Mouse (Mus musculus) liver, adult (tissue): ENCODE results near the gene Slc4a1ap.

Experiments
- GATA4 ChIP-seq: IDR thresholded peaks from 2 replicates; pipeline ENCODE4 v1.6.1; 2014; ENCODE audit warnings: mild to moderate bottlenecking, low read length; ENCODE audit not compliant: insufficient replicate concordance

The Slc4a1ap gene

DNA sequence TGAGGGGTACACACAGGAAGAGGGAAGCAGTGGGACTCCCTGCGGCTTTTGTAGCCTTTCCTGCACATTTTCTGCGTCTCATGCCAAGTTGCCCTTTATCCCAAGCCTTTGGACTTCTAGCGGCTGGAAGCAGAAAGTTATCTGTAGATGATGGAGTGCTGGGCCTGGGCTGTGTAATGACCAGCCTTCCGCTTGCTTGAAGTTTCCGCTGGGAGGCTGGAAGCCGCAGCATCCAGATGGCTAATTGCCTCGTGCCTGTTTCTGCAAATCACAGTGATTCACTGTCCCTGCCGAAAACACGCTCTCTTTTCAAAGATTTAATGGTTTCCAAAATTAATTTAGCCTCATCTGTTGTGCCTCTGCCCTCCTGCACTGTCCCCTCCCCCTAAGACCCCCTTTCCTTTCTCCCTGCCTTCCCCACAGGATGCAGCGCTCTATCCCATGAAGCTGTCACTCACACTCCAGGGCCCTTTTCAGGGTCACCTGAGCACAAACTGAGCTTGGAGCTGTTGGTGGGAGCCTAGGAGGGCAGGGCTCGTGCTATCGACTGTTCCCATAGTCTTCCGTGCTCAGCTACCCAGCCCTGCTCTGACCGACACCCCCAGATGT is 63.0 kb downstream of the Slc4a1ap start:
- TF ChIP-seq GATA4: no peak

DNA sequence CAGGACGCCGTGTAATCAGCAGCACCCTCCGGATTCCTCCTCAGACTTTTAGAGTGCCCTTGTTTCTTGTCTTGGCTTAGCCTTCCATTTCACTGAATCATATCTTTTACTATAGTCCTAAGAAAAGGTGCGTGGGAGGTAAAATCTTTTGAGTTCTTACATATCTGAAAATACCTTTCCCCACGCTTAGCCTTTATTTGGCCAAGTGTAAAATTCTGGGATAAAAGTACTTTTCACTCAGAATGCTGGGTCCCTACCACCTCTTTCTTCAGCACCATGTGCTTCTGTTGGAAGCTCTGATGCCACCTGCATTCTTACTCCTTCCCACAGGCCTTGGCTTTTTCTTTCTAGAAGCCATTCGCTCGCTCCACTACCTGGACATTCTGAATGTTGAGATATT is 64.3 kb downstream of the Slc4a1ap start:
- TF ChIP-seq GATA4: no peak

DNA sequence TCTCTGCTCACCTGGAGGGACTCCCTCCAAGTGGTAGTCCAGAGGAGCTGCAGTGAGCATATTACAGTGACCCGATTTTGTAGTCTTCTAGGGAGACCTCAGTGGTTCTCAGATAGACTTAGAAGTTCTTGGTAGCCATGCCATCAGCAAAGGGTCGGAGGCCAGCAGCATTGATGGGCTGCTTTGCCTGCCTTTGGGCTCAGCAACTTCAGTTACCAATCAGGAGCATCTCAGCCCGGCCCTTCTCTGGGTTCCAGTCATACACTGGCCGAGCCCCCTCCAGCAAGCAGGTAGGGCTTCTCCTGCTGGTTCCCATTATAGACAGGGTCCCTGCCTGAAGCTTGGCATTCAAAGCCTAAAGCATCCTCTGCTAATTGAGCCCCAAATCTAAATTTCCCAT is 69.1 kb downstream of the Slc4a1ap start:
- no peak for TF ChIP-seq GATA4

DNA sequence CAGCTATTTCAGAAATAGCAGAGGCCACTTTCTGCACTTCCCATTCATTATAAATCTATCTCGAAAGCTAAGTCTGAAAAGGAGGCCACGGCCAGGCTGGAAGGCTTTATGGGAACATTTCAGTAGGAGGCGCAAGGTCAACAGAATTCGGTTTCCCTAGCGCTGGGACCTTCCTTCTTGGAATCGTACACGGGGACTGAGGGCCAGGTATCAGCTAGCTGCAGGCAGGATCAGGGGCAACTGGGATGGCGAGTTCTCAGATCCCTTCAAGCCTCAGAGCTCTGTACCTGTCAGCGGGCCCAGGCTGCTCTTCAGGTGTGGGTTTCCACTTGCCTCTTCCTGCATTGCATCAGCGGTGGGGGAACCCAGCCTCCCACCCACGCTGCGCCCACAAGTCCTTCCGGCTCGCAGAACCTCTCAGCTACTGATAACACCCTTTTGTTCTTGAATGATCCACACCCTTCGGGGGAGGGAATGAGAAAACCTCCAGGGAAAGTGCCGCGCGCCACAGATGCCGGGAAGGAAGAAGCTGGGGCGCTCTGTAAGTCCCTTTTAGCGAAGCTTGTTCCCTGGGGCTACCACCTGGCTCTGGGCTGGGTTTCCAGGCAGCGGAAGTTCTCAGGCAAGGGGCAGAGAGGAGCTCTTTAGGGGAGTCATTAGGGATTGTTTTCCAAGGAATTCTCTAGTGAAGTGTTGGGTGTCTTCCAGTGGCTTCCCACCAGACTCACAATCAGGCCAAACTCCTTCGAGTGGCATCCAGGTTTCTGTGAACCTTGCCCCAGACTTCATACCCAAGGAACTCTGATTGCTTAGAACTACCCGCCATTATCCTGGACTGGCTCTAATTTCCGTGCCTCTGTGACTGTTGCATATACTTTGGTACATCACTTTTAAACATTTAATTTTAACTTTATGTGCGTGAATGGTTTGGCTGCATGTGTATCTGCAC is 70.0 kb downstream of the Slc4a1ap start, which contains the start of gene Mrpl33:
Mrpl33 (plus strand) TSS at position 455 of the 949 bp plus-strand sequence.
- no peak for TF ChIP-seq GATA4

DNA sequence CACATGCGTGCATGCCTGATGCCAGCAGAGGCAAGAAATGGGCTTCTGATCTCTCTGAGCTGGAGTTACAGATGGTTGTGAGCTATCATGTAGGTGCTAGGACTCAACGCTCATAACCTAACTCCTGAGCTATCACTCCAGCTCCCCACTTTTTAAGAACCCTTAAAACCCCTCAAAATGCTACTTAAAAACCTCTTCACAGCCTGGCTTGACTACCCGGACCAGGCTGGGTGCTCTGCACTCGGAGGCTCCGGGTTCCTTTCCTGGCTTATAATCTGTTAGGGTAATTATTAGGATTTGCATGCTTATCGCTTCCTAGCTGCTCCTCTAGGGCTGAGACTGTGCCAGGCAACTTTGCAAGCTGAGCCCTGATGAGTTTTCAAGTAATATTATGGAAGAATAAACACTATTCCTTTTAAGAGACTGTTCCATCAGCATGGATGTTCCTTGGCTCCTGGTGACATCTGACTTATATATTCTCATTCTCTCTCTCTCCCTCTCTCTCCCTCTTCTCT is 70.7 kb downstream of the Slc4a1ap start:
- no peak for TF ChIP-seq GATA4

DNA sequence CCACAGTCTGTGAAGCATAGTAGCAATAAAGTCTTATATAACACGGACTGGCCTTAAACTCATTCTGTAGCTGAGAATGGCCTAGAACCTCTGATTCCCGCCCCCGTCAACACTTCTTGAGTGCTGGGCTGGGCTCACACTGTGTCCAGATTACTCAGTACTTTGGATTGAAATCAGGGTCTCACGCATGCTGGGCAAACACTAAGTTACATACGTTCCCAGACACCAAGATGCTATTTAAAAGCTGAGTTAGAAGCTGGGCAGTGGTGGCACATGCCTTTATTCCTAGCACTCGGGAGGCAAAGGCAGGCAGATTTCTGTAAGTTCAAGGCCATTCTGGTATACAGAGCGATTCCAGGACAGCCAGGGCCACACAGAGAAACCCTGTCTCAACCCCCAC is 71.3 kb downstream of the Slc4a1ap start:
- no peak for TF ChIP-seq GATA4

DNA sequence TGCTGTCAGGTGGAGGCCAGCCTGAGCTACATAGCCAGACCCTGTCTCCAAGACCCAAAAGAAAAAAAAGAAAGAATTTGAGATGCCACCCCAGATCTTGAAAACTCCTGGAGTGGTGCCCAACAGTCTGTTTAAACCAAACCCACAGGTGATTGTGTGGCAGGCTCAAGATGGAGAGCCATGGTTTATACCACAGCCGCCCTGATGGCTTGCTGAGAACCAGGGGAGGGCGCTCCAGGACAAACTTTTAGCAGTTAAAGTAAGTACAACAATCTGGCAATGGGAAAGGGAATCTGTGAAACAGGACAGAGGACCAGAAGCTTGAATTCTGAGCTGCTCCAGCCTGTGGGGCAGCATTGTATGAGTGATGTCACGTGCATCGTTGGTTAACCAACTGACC is 71.8 kb downstream of the Slc4a1ap start:
- no peak for TF ChIP-seq GATA4

DNA sequence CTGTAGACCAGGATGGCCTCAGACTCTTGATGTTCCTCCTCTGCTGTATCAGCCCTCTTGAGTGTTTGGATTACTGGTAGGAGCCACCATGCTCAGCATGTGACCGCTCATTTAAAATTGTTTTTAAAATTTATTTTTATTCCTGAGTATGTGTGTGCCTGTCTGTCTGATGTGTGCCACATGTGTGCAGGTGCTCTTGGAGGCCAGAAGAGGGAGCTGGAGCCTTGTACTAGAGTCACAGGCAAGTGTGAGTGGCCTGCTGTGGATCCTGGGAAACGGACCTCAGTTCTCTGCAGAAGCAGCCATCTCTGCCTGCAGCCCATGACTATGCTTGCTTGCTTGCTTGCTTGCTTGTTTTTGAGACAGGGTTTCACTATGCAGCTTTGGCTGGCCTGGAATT is 72.4 kb downstream of the Slc4a1ap start:
- no peak for TF ChIP-seq GATA4

DNA sequence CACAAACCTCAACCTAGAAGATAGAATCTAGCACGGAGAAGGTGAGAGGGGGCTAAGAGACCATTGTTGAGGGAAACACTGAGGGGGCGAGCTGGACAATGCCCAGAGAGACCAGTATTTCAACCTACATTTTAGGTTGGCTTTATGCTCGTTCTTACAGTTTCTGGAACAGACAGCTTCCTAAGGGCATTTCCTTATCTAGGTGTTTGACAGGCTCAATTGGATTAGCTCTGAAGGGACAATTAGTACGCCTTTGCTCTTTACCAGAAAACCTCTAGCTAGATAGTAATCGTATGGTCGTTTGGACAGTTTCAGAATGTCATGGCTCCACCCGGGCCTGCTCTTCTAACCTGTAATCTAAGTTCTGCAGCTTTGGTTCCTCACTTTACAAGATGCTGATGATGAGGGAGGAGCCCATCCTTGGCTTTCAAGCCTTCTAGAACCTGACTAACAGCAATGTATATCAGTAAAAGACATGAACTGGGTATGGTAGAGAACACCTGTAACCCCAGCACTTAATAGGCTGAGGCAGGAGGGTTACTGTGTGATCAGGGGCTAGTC is 74.4 kb downstream of the Slc4a1ap start:
- TF ChIP-seq GATA4: no peak

DNA sequence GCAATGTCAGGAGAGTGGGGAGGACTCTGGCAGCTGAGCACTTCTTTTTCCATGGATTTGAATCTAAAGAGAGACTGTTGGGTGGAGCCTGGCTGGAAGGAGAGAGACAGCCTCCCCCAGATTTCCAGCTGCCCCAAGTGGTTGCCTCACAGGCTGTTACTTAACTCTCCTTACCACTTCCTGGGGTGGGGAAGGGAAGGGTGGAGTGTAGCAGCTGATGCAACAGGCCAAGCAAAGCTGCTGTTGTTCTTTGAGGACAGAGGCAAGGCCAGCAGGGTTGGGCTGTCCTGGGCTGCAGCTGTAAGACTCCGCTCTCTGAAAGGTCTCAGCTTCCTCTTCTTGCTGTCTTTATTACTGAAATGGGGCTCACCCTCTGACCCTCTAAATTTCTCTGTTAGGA is 75.6 kb downstream of the Slc4a1ap start:
- TF ChIP-seq GATA4: no peak

DNA sequence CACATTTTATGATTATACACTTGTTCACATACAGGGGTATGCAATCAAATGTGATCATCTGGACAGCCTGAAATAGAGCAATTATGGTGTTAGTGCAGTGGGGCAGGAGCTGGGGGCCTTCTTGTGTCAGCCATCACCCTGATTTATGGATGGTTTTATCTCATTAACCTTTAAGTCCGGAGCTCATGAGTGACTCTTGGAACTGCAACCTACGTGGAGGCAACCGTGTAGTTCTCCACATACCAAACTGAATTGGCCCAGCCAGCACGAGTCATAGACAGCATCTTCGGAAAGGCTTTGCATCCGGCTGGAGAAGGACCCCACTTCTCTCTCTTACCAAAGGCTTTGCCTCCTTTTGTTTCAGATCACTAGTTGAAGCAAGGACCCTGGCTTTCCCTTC is 77.0 kb downstream of the Slc4a1ap start:
- no peak for TF ChIP-seq GATA4

DNA sequence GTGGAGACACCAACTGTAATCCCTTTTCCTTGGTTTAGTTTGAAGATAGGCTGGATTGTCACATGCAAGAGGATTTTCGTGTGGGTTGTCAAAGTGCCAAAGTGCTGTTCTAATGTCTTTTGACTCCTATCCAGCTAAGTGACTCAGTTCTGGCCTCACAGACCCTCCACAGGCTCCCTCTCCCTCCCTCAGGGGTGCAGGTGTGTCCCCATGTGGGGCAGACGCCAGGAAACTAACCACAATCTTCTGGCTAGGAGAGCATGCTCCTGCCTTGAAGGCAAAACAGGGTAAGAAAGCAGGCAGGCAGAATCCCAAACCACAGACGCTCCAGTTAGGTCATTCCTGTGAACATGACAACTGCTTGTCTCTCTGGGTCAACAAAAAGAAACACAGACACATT is 79.4 kb downstream of the Slc4a1ap start:
- no peak for TF ChIP-seq GATA4
